Mouse (Mus musculus): ENCODE measurements around the gene Dcaf11.

Gene Dcaf11

DNA sequence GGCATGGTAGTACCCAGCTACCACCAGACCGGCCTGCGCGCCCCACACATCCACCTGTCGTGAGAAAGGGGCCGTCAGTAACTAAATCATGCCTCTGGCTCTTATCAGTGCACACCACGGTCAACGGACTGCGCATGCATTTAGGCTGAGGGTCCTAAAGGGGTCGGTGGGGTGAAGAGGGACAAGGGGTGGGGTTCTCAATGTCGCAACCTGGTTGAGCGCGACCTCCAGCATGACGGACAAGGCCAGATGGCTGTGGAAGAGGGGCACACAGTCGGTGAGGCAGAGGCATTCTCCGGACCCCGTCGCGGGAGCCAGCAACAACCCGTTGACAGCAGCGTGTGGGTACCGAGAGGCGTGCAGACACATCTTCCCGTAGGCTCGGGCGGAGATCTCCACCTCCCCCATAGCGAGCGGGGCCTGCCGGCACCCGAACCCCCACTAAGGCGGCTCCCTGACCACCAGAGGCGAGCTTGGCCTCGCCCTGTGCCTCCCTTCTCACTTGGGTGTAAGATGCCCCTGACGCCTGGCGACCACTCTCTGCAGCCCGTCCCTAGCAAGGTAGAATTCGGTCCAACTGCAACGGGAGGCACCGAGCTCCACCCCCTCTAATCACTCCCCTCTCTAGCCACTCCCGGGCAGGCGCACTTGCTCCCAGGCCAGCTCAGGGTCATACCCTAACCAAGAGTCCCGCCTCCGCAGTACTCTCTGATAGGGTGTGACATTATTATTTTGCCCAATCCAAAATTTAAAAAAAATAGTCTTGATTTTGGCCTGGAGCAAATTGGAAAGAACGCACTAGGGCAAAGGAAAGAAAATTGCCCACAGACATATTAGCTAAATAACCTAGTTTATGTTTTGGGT is 25.1 kb downstream of the Dcaf11 start, which contains the start of gene Emc9:
TSS of gene Emc9 (minus strand) at position 601 of the 864 bp plus-strand sequence.
- peak; percentile 78 for DNase-seq (ENCODE audit: low read depth)

DNA sequence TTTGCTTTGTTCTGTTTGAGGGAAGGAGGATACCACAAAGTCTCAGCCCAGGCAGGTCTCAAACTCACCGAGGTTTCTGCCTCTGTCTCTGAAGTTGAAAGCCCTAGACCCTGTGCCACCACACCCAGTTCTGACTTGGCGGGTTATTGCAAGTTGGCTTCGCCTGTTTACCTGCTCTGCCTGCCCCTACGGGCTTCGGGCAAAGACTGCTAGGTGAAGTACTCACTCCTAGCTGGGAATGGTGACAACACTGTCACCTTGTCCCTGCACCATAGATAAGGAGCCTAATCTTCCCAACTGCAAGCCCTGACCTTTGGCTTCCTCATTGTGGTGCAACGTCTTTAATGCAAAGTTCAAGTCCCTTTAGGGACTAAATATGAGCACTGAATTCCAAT is 25.8 kb downstream of the Dcaf11 start:
- peak; percentile 75 for DNase-seq (ENCODE audit: low read depth)

DNA sequence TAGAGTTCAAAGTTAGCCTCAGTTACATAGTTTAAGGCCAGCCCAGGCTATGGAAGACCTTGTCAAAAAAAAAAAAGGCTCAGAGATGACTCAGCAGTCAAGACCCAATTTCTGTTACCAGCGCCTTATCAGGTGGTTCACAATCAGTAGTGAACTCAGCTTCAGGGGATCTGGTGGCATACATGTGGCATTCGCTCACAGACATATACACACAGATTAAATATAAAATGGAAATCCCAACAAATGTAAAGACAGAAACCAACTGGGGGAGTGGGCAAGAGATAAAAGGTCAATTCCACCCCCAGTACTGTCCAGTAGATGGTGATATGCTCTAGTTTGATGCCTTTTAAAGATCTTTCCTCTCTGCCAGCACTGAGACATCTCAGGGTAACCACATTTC is 26.3 kb downstream of the Dcaf11 start:
- DNase-seq (ENCODE audit: low read depth) = no peak

DNA sequence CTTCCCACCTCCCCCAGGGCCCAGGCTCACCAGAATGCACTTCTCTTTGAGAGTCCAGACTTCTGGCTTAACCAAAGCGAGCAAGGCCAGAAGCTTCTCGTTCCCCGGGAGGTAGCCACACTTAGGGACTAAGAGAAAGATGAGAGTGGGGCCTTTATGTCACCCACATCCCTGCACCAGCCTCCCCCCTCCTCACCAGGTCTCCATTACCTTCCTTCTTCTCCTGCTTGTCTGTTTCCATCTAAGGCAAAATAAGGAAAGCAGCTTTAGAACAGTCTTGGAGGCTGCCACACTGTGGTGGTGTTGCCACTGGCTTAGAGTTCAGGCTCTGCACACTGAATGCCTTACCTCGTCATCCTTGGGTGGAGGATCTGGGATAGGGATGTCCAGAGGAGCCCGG is 29.5 kb downstream of the Dcaf11 start:
- DNase-seq (ENCODE audit: low read depth) = no peak

DNA sequence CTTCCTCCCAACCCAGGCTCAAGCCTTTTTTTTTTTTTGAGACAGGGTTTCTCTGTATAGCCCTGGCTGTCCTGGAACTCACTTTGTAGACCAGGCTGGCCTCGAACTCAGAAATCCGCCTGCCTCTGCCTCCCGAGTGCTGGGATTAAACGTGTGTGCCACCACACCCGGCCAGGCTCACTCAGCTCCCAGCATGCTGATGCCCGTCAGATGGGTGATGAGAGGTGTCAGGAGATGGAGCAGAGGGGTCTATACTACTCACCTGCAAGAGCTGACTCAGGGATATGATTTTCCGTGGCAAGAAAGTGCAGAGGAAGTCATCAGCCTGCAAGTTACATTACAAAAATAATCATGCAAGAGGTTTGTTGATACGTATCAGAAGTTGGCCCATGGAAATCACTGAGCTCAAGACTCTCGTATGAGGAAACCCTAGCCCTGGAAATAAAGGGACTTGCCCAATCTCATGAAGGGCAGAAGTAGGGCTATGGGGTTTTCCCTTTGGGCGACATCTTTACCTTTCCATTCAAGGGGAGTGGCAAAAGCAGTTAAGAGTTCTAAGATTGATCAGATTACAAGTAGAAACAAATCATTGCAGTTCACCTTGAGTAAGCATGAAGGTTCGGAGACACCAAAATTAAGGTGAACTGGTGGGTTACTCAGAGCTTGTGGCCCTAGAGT is 30.1 kb downstream of the Dcaf11 start:
- peak; percentile 67 for DNase-seq (ENCODE audit: low read depth)

DNA sequence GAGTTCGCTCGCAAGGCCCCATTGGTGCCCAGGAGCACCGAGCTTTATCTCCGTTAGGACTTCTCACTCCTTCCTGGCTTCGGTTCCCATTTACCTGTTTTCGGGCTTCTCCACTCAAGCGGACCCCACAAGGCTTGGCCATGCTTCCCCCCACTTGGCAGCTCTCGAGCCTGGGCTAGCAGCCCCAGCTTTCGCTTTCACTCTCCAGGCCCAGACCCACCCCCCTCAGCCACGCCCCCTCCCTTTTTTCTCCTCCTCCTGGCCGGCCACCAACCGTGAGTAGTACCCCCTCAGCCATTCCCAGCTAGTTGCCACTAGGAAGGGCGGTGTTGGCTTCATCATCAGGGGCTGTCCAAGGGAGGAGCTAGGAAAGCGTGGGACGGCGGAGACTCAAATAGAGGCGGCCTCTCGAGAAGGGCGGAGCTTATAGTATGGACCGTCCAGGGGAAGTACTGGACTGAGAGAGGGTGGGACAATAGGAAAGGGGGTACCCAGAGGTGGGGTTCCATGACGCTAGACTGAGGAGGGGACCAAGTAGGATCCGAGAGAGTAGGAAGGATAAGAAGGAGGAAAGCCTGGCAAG is 31.0 kb downstream of the Dcaf11 start, which contains the start of gene Psme2:
TSS of gene Psme2 (minus strand) at position 366 of the 583 bp plus-strand sequence.
- DNase-seq (ENCODE audit: low read depth) = peak; percentile 90

DNA sequence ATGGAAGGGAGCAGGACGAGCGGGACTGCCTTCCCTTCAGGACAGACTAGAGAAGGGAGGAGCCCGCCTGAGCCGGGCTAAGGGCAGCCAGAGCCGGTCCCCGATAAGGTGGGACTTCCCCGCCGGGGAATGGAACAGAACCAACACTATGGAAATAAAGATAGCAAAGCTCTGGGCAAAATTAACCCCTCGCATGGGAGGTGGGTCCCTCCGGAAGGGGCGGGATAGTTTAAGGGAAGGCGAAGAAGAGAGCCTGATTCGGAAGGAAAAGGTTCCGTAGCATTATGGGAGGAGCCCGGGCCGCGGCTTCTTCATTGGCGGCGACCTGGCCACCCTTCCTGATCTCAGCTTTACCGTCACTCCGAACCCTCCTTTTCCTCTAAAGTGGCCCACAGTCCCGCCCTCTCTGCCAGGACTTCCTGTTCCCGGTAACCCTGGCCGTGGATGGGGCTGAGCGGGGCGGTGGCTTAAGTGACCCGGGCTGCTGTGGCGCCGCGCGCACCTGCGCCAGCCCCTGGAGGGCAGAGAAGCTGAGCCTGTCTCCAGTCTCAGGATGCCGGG is 31.6 kb downstream of the Dcaf11 start, which contains the start of gene Rnf31:
TSS of gene Rnf31 (plus strand) at position 378 of the 561 bp plus-strand sequence.
- peak; percentile 89 for DNase-seq (ENCODE audit: low read depth)

DNA sequence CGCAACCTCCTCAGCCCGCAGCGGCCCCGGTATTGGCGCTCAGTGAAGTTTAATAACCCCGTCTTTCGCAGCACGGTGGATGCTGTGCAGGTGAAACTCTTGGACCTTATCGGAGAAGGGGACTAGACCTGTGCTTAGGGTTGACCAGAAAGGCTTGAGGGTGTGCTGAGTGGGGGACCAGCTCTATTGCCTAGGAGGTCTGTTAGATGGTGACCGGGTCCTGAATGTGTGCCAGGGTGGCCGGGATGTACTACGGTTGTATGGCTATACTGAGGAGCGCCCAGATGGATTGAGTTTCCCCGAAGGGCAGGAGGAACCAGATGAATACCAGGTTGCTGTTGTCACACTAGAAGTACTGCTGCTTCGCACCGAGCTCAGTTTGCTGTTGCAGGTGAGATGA is 32.4 kb downstream of the Dcaf11 start:
- no peak for DNase-seq (ENCODE audit: low read depth)

DNA sequence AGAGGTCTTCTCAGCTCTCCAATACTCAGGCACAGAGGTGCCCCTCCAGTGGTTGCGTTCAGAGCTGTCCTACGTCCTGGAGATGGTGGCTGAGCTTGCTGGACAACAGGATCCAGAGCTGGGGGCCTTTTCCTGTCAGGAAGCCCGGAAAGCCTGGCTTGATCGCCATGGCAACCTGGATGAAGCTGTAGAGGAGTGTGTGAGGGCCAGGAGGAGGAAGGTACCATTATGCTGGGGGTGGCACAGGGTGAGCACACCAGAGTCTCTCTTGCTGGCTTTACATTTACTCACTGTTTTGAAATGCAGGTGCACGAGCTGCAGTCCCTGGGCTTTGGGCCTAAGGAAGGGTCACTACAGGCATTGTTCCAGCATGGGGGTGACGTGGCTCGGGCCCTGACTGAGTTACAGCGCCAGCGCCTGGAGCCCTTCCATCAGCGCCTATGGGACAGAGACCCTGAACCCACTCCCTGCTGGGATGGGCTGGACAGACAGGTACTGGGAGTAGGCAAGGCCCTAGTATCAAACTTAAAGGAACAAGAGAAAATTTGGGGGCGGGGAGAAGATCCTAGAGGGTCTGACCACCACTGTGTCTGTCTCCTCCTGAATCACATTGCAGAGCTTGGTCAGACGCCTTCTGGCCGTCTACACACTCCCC is 36.4 kb downstream of the Dcaf11 start:
- DNase-seq (ENCODE audit: low read depth) = no peak

DNA sequence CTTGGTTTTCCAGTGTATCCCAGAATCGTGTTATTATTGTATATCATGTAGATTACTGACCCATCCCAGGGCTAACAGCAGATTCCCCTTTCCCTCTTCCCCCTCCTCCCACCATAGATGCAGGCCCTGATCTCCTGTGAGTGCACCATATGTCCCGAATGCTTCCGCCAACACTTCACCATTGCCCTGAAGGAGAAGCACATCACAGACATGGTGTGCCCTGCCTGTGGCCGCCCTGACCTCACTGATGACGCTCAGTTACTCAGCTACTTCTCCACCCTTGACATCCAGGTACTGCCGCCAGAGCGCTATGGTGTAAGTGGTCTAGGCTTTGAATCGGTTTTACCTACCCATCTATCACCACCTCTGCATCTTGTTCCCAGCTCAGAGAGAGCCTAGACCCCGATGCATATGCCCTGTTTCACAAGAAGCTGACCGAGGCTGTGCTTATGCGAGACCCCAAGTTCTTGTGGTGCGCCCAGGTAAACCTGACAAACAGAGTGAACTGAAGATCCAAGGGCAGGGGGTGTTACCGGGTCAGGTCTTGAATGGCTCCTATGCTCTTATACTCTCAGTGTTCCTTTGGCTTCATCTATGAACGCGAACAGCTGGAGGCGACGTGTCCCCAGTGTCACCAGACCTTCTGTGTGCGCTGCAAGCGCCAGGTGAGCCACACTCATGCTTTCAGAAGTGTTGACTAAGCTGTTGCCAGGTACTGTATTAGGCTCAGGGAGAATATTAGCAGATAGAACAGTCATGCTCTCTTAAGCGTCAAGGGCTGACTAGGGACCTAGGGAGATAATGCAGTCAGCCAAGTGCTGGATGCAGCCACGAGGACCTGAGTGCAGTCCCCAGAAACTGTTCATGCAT is 39.0 kb downstream of the Dcaf11 start:
- no peak for DNase-seq (ENCODE audit: low read depth)

DNA sequence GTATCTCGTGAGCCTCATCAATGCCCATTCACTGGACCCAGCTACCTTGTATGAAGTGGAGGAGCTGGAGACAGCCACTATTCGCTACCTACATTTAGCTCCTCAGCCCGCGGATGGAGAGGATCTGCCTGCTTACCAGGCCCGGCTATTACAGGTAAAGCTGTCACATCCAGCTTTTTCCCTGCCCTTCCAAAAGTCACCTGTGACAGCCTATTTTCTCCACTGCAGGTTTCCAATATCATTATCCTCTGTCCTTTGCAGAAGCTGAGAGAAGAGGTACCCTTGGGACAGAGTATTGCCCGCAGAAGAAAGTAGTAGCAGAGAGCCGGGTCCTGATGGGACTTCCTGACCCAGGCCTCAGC is 43.4 kb downstream of the Dcaf11 start, which contains the start of gene Irf9:
TSS of gene Irf9 (plus strand) at position 301 of the 362 bp plus-strand sequence.
- DNase-seq (ENCODE audit: low read depth) = peak; percentile 33

DNA sequence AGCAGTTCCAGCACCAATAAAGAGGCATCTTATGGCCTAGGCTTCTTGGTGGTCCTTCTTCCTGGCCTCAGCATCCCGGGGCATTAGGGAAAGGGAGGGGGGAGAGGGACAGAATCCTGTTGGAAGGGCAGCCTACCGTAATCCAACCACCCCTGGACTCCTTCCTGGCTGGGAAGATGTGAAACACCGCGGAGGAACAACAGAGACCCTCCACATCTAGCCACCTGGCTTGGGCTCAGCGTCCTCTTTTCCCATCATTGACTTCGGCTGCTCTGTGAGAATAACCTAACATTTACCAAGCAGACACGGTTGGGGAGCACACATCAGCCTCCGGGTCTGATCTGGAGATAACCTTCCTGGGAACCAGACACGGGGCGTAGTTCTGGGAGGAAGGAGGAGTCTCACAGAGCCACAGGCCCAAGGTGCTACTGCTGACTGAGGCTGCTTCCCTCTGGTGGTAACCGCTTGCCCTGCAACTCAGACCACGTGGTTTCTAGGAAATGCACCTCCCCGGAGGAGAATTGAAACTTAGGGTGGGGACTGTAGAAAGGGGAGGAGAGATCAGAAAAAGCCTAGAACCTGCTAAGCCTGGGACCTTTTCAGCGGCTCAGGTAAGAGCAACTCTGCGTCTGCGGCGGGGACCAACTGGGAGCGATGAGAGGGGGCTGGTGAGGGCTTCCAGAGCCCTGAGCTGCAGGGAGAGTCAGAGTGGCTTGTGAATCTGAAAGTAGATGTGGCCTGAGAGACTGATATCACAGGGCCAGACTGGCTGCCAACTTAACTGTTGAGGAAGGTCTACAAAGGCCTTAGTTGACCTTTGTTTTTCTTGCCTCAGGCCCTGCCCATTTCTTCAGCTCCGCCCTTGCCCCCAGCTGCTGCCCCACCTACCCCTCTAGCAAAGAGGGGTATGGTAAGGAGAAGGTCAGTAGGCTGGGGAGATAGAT is 44.1 kb downstream of the Dcaf11 start:
- DNase-seq (ENCODE audit: low read depth) = peak; percentile 98

DNA sequence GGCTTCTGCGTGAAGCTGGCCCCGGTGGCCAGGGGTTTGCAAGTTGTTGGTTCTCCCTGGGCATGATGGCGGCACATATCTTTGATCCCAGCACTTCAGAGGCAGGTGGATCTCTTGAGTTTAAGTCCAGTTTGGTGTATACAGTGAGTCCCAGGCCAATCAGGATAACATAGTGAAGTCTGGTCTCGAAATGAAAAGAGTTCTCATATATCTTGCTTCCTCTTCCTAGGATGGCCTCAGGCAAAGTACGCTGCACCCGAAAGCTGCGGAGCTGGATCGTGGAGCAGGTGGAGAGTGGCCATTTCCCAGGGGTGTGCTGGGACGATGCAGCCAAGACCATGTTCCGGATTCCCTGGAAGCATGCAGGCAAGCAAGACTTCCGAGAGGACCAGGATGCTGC is 45.0 kb downstream of the Dcaf11 start:
- DNase-seq (ENCODE audit: low read depth) = peak; percentile 44

DNA sequence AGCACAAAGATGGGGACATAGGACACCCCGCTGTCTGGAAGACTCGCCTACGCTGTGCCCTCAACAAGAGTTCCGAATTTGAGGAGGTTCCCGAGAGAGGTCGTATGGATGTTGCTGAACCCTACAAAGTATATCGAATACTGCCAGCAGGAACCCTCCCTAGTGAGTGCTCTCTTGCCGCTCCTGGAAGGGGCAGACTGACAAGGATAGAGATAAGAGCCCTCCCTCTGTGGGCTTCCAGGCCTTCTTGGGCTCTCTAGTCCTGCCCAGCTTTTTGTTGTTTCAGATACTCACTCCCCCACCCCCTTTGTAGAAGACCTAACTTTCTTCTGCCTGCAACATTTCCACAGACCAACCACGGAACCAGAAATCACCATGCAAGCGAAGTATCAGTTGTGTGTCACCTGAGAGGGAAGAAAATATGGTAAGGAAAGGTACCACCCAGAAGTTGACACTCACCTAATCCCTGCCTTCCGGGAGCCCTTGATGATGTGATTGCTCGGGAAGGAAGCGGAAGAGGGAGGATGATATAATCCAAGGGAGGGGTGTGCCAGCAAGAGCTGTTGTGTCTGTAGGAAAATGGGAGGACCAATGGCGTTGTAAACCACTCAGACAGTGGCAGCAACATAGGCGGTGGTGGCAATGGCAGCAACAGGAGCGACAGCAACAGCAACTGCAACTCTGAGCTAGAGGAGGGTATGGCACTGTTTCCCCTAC is 46.1 kb downstream of the Dcaf11 start:
- no peak for DNase-seq (ENCODE audit: low read depth)

DNA sequence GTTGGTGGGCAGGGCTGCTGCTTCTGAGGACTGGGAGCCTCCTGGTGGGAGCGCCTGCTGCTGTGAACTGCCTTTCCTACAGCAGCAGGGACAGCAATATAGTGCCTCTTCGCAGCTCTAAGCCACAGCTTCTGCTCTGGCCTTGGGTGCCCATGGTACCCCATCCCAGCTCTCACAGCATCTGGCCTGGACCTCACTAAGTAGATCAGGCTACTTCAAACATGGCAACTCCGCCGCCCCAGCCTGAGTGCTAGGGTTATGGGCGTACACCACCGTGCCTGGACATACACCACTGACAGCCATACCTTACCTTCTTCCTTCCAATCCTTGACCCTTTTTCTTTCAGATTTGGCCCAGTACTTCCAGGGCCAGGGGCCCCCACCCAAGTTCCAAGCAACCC is 48.5 kb downstream of the Dcaf11 start:
- no peak for DNase-seq (ENCODE audit: low read depth)

DNA sequence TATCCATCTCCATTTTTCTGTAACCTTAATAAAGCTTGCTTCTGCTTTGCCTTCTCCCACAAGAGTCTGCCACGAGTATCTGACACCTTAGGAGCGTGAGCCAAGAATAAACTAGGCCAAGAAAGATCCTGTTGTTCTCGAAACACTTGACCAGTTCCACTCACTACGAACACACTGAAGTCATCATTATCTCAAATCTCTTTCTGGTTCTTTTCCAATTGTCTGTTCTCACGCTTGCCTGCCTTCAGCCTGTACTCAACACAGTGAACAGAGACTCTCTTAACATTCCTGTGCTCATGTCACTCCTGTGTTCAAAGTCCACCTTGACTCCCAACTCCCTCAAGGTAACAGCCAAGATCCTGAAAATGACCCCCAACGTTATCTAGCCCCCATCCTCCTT is 53.5 kb downstream of the Dcaf11 start:
- DNase-seq (ENCODE audit: low read depth) = no peak

DNA sequence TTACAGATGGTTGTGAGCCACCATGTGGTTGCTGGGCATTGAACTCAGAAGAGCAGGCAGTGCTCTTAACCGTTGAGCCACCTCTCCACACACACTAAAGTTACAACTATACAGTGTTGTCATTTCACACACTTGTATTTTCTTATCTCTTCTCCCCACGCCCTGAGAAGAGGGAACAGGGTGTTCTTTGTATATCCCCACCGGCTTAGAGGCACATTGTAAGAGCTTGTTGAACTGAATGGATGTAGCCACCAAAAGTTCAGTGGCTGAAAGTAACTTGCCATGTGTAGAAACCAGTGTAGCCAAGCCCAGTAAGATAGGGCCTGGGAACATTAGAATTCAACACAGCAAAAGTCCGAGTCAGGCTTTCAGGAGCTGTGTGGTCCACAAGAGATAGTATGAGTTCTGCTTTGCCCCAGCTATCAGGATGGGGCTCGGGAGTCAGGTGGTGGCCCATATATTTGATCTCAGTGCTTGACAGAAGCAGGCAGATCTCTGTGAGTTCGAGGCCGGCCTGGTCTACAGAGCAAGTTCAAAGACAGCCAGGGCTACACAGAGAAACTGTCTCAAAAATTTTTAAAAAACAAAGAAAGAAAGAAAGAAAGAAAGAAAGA is 54.9 kb downstream of the Dcaf11 start:
- DNase-seq (ENCODE audit: low read depth) = no peak

DNA sequence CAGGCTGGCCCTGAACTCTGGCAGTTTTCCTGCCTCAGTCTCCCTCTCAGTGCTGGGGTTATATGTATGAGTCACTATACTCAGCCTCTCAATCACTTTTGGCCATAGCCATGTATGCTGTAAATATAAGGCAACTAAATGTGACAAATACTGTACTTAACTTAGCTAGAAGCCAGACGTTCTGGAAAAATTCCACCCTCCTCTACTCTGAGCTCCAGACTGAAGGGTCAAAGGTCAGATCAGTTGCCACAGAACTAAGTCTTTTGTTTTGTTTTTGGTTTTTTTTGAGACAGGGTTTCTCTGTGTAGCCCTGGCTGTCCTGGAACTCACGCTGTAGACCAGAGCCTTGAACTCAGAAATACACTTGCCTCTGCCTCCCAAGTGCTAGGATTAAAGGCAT is 56.1 kb downstream of the Dcaf11 start:
- DNase-seq (ENCODE audit: low read depth) = no peak

DNA sequence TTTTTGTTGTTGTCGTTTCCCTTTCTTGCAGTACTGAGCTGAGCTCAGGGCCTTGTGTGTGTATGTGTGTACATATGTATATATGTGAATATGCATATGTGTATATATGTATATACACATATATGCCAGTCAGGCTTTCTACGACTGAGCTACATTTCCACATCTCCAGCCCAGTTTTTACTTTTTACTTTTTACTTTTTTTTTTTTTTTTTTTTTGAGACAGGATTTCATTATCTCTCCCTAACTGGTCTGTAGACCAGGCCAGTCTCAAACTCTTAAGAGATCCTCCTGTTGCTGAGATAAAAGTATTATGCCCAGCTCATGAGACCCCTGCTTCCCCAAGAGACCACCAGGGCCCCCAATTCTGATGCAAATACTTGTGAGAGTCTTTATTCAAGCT is 57.0 kb downstream of the Dcaf11 start:
- no peak for DNase-seq (ENCODE audit: low read depth)
